Mouse (Mus musculus): ENCODE data around the gene Gm29776.

DNA sequence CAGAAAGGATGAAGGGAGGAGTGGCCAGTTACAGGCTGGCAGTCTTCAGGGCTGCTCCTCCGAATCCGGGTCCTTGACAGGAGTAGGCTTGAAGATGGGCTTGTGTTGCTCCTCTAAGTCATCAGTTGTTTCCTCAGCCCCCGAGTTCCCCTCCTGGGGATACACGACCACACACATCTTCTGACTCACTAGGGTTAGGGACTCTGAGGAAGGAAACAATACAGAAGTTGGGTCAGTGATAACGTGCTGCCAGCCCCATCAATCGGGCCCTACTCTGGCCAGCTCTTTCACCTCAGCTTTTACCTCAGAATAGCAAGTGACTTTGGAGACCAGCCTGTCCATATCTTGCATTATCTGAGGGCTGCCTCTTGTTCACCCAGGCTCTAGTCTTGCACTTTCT is 25.4 kb upstream of the Gm29776 start:
- TF ChIP-seq CTCF (conservative IDR thresholded peaks at IDR 0.05; ENCODE audit: insufficient read depth, insufficient read length, low read depth, low read length), result no peak
- no peak for TF ChIP-seq POLR2A (IDR thresholded peaks at IDR 0.05; ENCODE audit: low read depth, low read length)

All from kidney, adult 2 months (tissue).